Comparison of ENCODE assay signal across 21 mouse cellular contexts in the genomic region with DNA sequence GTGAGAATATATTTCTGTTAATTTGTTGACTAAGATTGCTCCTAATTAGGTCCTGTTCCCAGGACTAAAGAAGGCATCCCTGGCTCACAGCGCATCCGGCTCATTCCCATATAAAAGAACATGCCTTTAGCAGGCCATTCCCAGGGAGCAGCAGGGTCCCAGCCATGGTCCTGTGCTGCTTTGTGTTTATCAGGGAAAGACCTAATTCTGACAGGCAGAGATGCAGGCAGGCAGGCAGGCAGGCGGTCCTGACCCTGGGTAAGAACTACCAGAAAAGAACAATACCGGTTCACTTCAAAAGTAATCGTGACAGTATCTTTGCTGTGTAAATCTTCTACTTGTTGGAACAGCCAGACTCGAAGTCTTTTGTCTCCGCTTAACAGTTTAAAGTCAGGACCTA.
DNase-seq lines count a peak whose midpoint lies in the region; ATAC-seq and TF ChIP-seq lines count a peak whose summit lies in the region.
"Had no signal": no experiment of that assay in that cellular context is flagged by ENCODE, and none has a peak within 500 bp of the region (broad histone marks: within the 10 kb centered on the region; RNA-seq: fewer than 3 reads in every experiment).

No protein-coding gene starts in this region.

- no peaks in the 10 kb centered on the region for H3K27me3 ChIP-seq in lung, postnatal 0 days (replicated peaks; ENCODE audit: insufficient read depth, low read length)
- H3K27me3 ChIP-seq in embryonic facial prominence, embryonic 10.5 days (replicated peaks; ENCODE audit: low read depth, poor library complexity, severe bottlenecking), result no peaks in the 10 kb centered on the region
- H3K27me3 ChIP-seq in midbrain, postnatal 0 days (ENCODE audit: insufficient read depth, low read length), result no peaks in the 10 kb centered on the region
- H3K27me3 ChIP-seq in thymus, adult 2 months (ENCODE audit: control insufficient read depth, insufficient read depth, low read length), result no peaks in the 10 kb centered on the region
- H3K27me3 ChIP-seq: embryonic facial prominence, embryonic 15.5 days; hindbrain, embryonic 13.5 days; liver, embryonic 12.5 days; lung, embryonic 15.5 days; Patski had no signal

- H3K27ac ChIP-seq in lung, postnatal 0 days (ENCODE audit: low read length), result 0 out of 2 replicates have a peak overlapping the region, but pooled peaks have one; percentile 17
- H3K27ac ChIP-seq in embryonic facial prominence, embryonic 10.5 days (replicated peaks), result peak overlapping the region; percentile 60; the same call in 1 of the 2 replicates
- H3K27ac ChIP-seq in midbrain, postnatal 0 days (ENCODE audit: low read depth, low read length), result no peak overlapping the region
- H3K27ac ChIP-seq in thymus, adult 2 months (ENCODE audit: control insufficient read depth, insufficient read depth, low read length), result no peak overlapping the region
- H3K27ac ChIP-seq: embryonic facial prominence, embryonic 15.5 days; hindbrain, embryonic 13.5 days; liver, embryonic 12.5 days; lung, embryonic 15.5 days had no signal

- H3K9me3 ChIP-seq in lung, postnatal 0 days (ENCODE audit: low read length), result no peaks in the 10 kb centered on the region
- 0 out of 2 replicates have a peak, but pooled peaks cover 8% of the 10 kb centered on the region for H3K9me3 ChIP-seq in embryonic facial prominence, embryonic 10.5 days
- H3K9me3 ChIP-seq in midbrain, postnatal 0 days (ENCODE audit: low read length), result no peaks in the 10 kb centered on the region
- H3K9me3 ChIP-seq: embryonic facial prominence, embryonic 15.5 days; hindbrain, embryonic 13.5 days; liver, embryonic 12.5 days; lung, embryonic 15.5 days had no signal

- no peak for DNase-seq in lung, postnatal 0 days (ENCODE audit: low spot score)
- DNase-seq in lung, postnatal 36 days, result no peak
- DNase-seq in ZHBTc4 (ENCODE audit: low read depth, low spot score) (peak; percentile 37), MN1 (ENCODE audit: low spot score) (no peak)
- DNase-seq in embryonic facial prominence, embryonic 10.5 days (ENCODE audit: low spot score), result peak; percentile 30
- DNase-seq in midbrain, postnatal 0 days (ENCODE audit: low spot score), result no peak
- DNase-seq in thymus, adult 2 months, result no peak
- DNase-seq in spleen, postnatal 36 days (ENCODE audit: low spot score in 2 of 2), result no peak
- DNase-seq: cerebellum, adult 11-12 months; cerebellum, postnatal 36 days; gastrocnemius, postnatal 36 days; kidney, adult 11 months; kidney, postnatal 10 days; left cerebral cortex, postnatal 4 days; thymus, postnatal 4 days had no signal

- no peak for TF ChIP-seq EP300 in lung, postnatal 0 days (IDR thresholded peaks at IDR 0.05)

- no peak for TF ChIP-seq CTCF in lung, postnatal 0 days (IDR thresholded peaks at IDR 0.05)
- no peak for TF ChIP-seq CTCF in midbrain, postnatal 0 days (IDR thresholded peaks at IDR 0.05)
- no peak for TF ChIP-seq CTCF in thymus, adult 2 months (IDR thresholded peaks at IDR 0.05; ENCODE audit: borderline replicate concordance, control insufficient read depth, extremely low read depth, insufficient read depth, low read length, poor library complexity)

- H3K36me3 ChIP-seq in lung, postnatal 0 days (ENCODE audit: insufficient read depth, low read length), result no peaks in the 10 kb centered on the region
- H3K36me3 ChIP-seq in embryonic facial prominence, embryonic 10.5 days (replicated peaks), result no peaks in the 10 kb centered on the region
- no peaks in the 10 kb centered on the region for H3K36me3 ChIP-seq in midbrain, postnatal 0 days (ENCODE audit: insufficient read depth, low read length)
- H3K36me3 ChIP-seq in thymus, adult 2 months (ENCODE audit: control insufficient read depth, insufficient read depth, low read length), result no peaks in the 10 kb centered on the region
- H3K36me3 ChIP-seq: embryonic facial prominence, embryonic 15.5 days; hindbrain, embryonic 13.5 days; liver, embryonic 12.5 days; lung, embryonic 15.5 days had no signal

- WGBS in lung, postnatal 0 days, result 68% methylated on average over 7 of the region's 7 CpGs
- WGBS in embryonic facial prominence, embryonic 10.5 days, result 46% methylated on average over 7 of the region's 7 CpGs
- 28% methylated on average over 7 of the region's 7 CpGs for WGBS in midbrain, postnatal 0 days
- WGBS in thymus, adult 2 months, result 85% methylated on average over 7 of the region's 7 CpGs

- no peak overlapping the region for H3K4me3 ChIP-seq in lung, postnatal 0 days (ENCODE audit: low read depth, low read length)
- H3K4me3 ChIP-seq in embryonic facial prominence, embryonic 10.5 days, result no peak overlapping the region
- H3K4me3 ChIP-seq in midbrain, postnatal 0 days (ENCODE audit: low read depth, low read length), result no peak overlapping the region
- H3K4me3 ChIP-seq in thymus, adult 2 months (ENCODE audit: control insufficient read depth, insufficient read depth, low read length), result no peak overlapping the region
- H3K4me3 ChIP-seq: embryonic facial prominence, embryonic 15.5 days; hindbrain, embryonic 13.5 days; liver, embryonic 12.5 days; lung, embryonic 15.5 days had no signal

- no peak overlapping the region for H3K4me2 ChIP-seq in lung, postnatal 0 days (replicated peaks; ENCODE audit: low read depth, low read length)
- no peak overlapping the region for H3K4me2 ChIP-seq in midbrain, postnatal 0 days (ENCODE audit: low read depth, low read length, poor library complexity, severe bottlenecking)
- H3K4me2 ChIP-seq: embryonic facial prominence, embryonic 15.5 days; hindbrain, embryonic 13.5 days; liver, embryonic 12.5 days; lung, embryonic 15.5 days had no signal

- no peak overlapping the region for H3K9ac ChIP-seq in lung, postnatal 0 days (replicated peaks; ENCODE audit: low read depth)
- 0 out of 2 replicates have a peak overlapping the region, but pooled peaks have one; percentile 8 for H3K9ac ChIP-seq in midbrain, postnatal 0 days (replicated peaks; ENCODE audit: low read length, poor library complexity, severe bottlenecking)
- H3K9ac ChIP-seq: embryonic facial prominence, embryonic 15.5 days; hindbrain, embryonic 13.5 days; liver, embryonic 12.5 days; lung, embryonic 15.5 days had no signal

- TF ChIP-seq POLR2A in thymus, adult 2 months (IDR thresholded peaks at IDR 0.05; ENCODE audit: control insufficient read depth, extremely low read depth, insufficient read depth, low read length, poor library complexity), result no peak

- no peak for ATAC-seq in lung, postnatal 0 days
- ATAC-seq in midbrain, postnatal 0 days (ENCODE audit: low FRiP score), result no peak
- ATAC-seq: CD4-positive, CD25-positive, alpha-beta regulatory T cell, adult 4 months; liver, embryonic 12.5 days; Patski had no signal

- H3K4me1 ChIP-seq in lung, postnatal 0 days (ENCODE audit: insufficient read depth, low read depth, low read length), result no peaks in the 10 kb centered on the region
- H3K4me1 ChIP-seq in embryonic facial prominence, embryonic 10.5 days, result peaks cover 34% of the 10 kb centered on the region
- H3K4me1 ChIP-seq in midbrain, postnatal 0 days (ENCODE audit: insufficient read depth, low read length), result no peaks in the 10 kb centered on the region
- no peaks in the 10 kb centered on the region for H3K4me1 ChIP-seq in thymus, adult 2 months (replicated peaks; ENCODE audit: control insufficient read depth, insufficient read depth, low read length)
- H3K4me1 ChIP-seq: liver, embryonic 12.5 days had no signal

Comparison
In these comparisons a context has a peak if more than half of its experiments do, and no peak if none do; other contexts are left out.
1. DNase-seq: peak in ZHBTc4 (single experiment) and embryonic facial prominence, embryonic 10.5 days (single experiment); none in lung, postnatal 0 days (single experiment), lung, postnatal 36 days (single experiment), midbrain, postnatal 0 days (single experiment), MN1 (single experiment), thymus, adult 2 months (single experiment) and spleen, postnatal 36 days (0 of 2).
2. H3K27ac ChIP-seq: peak in lung, postnatal 0 days (single experiment) and embryonic facial prominence, embryonic 10.5 days (single experiment); none in midbrain, postnatal 0 days (single experiment) and thymus, adult 2 months (single experiment).